Mouse (Mus musculus) myocyte (in vitro differentiated cells): ENCODE data around the gene Camta1.

Experiments used
- CEBPB ChIP-seq: IDR thresholded peaks from 2 replicates; pipeline ENCODE4 v1.6.1; 2011; ENCODE audit warnings: mild to moderate bottlenecking, moderate library complexity; ENCODE audit not compliant: poor library complexity, insufficient read depth, severe bottlenecking
- E2F4 ChIP-seq: IDR thresholded peaks from one replicate; pipeline ENCODE4 v1.6.1; 2011; ENCODE audit warnings: mild to moderate bottlenecking, control low read depth, moderate library complexity; ENCODE audit not compliant: insufficient read depth
- MAX ChIP-seq: IDR thresholded peaks from one replicate; pipeline ENCODE4 v1.6.1; 2011; ENCODE audit warnings: low read depth, mild to moderate bottlenecking, control low read depth
- MYOD1 ChIP-seq, 3 experiments: IDR thresholded peaks; one replicate each; pipeline ENCODE4 v1.6.1; 2011; ENCODE audit warnings: control low read depth in 2 of 3, low read depth in 2 of 3, mild to moderate bottlenecking in 2 of 3, moderate library complexity in 1 of 3; ENCODE audit not compliant: insufficient read length in 2 of 3, control insufficient read depth in 1 of 3
- POLR2A ChIP-seq: IDR thresholded peaks from one replicate; pipeline ENCODE4 v1.6.1; 2011; ENCODE audit warnings: low read depth, mild to moderate bottlenecking, control low read depth, moderate library complexity; ENCODE audit not compliant: insufficient read length
- POLR2AphosphoS2 ChIP-seq: IDR thresholded peaks from one replicate; pipeline ENCODE4 v1.6.1; 2011; ENCODE audit warnings: low read depth, control low read depth; ENCODE audit not compliant: insufficient read length
- TCF12 ChIP-seq: IDR thresholded peaks from one replicate; pipeline ENCODE4 v1.6.1; 2011; ENCODE audit warnings: mild to moderate bottlenecking, control low read depth; ENCODE audit not compliant: poor library complexity, insufficient read depth, severe bottlenecking
- TCF3 ChIP-seq: IDR thresholded peaks from one replicate; pipeline ENCODE4 v1.6.1; 2011; ENCODE audit warnings: low read depth, control low read depth; ENCODE audit not compliant: insufficient read length
- USF1 ChIP-seq: IDR thresholded peaks from one replicate; pipeline ENCODE4 v1.6.1; 2011; ENCODE audit warnings: low read depth, mild to moderate bottlenecking, control low read depth, moderate library complexity

DNA sequence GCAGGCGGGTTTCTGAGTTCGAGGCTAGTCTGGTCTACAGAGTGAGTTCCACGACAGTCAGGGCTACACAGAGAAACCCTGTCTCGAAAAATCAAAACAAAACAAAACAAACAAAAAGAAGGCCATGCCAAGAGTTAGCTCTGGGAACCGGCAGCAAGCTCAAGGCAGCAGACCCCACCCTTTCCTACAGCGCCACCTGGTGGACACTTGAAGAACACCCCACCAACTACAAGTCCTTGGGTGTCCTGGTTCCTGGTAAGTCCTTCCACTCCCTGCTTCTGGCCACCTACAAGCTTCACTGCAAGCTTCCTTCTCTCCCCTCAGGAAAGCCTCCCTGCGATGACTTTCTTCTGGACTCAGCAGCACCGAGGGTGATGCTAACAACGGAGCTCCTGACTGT, 960.0 kb downstream of the Camta1 start:
- TF ChIP-seq TCF3 (no peak), POLR2AphosphoS2 (no peak), CEBPB (no peak), MAX (no peak), POLR2A (no peak), TCF12 (no peak), USF1 (no peak), MYOD1 (IDR thresholded peaks at IDR 0.05; ENCODE audit: control insufficient read depth in 1 of 3, insufficient read length in 2 of 3, low read depth in 2 of 3) (no peak), E2F4 (no peak)
